Mouse (Mus musculus): ENCODE results near the gene Plp2. TPM values are rescaled to one million over a fixed set of nuclear protein-coding genes. Genes with fewer than 3 reads are reported as not detected.

The Plp2 gene
- polyA plus RNA-seq, 1 experiment from 2014 or later: 27.5 TPM

DNA sequence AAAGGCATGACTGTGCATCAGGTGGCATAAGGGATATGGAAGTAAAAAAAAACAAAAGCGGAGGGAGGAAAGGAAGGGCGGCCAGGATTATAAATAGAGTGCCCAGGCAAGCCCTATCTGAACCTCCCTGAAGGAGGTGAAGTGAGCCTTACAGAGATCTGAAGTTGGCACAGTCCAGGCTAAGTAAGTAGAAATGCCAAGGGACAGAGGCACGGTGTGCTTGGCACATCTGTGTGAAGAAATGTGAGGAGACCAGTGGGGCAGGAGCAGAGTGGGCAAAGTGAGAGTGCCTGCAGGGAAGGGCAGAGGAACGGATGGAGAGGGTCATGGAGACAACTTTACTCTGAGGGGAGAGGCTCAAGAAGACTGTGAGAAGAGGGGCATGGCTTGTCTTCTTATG is 10.1 kb downstream of the Plp2 start:
- H3K27ac ChIP-seq (replicated peaks): no peak overlapping the region
- no peak overlapping the region for H3K4me3 ChIP-seq (replicated peaks)
- H3K9ac ChIP-seq: no peak overlapping the region
- ATAC-seq (ENCODE audit: insufficient read depth): no peak
- WGBS (ENCODE audit: insufficient replicate concordance): 65% methylated on average over 4 of the region's 4 CpGs
- H3K27me3 ChIP-seq: no peaks in the 10 kb centered on the region
- no peaks in the 10 kb centered on the region for H3K9me3 ChIP-seq (replicated peaks)
- H3K4me1 ChIP-seq (replicated peaks): no peaks in the 10 kb centered on the region; the same call in 1 of the 2 replicates
- H3K4me2 ChIP-seq: no peak overlapping the region
- H3K36me3 ChIP-seq (replicated peaks): no peaks in the 10 kb centered on the region

- H3K27me3 ChIP-seq: no peaks in the 10 kb centered on the region
- no peak overlapping the region for H3K27ac ChIP-seq (replicated peaks)
- H3K36me3 ChIP-seq (replicated peaks): no peaks in the 10 kb centered on the region
- H3K9ac ChIP-seq: no peak overlapping the region
- WGBS (ENCODE audit: insufficient replicate concordance): 53% methylated on average over 11 of the region's 11 CpGs
- no peaks in the 10 kb centered on the region; the same call in 1 of the 2 replicates for H3K4me1 ChIP-seq (replicated peaks)
- peak overlapping the region; percentile 61 for H3K4me2 ChIP-seq
- ATAC-seq (ENCODE audit: insufficient read depth): no peak
- H3K9me3 ChIP-seq (replicated peaks): no peaks in the 10 kb centered on the region
- H3K4me3 ChIP-seq (replicated peaks): no peak overlapping the region
These were observed 12.2 kb downstream of the Plp2 start for GRCm38 (mm10) chrX:7658785-7659589.

- peak overlapping the region; percentile 55 for H3K4me3 ChIP-seq (replicated peaks)
- peak overlapping the region; percentile 61 for H3K4me2 ChIP-seq
- no peak overlapping the region for H3K27ac ChIP-seq (replicated peaks)
- H3K36me3 ChIP-seq (replicated peaks): no peaks in the 10 kb centered on the region
- 28% methylated on average over 15 of the region's 15 CpGs for WGBS (ENCODE audit: insufficient replicate concordance)
- no peaks in the 10 kb centered on the region for H3K27me3 ChIP-seq
- no peaks in the 10 kb centered on the region for H3K9me3 ChIP-seq (replicated peaks)
- H3K9ac ChIP-seq: no peak overlapping the region
- 0 out of 2 replicates have a peak, but pooled peaks have one; percentile 17 for ATAC-seq (ENCODE audit: insufficient read depth)
- no peaks in the 10 kb centered on the region; the same call in 1 of the 2 replicates for H3K4me1 ChIP-seq (replicated peaks)
These were observed 13.0 kb downstream of the Plp2 start for GRCm38 (mm10) chrX:7658031-7658784.

DNA sequence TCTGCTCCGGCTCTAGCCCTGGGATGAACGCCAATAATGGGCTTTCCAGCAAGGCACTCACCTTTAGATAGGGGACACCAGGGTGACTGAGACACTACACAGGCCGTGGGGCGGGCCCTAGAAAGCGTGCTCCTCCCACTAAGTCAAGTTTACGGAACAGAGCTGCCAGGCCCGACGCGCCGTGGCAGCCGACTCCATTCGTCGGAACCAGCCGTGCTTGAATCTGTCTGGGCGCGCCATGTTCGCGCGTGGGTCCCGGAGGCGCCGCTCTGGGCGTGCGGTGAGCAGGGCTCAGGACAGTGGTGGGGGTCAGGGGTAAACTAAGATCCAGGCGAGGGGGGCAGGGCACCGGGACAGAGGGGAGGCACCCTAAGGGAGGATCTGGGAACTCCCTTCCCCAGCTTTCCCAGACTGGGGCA is 14.0 kb downstream of the Plp2 start, which contains the start of gene Prickle3:
TSS of gene Prickle3 (plus strand) at position 40 of the 419 bp plus-strand sequence.
- Histone ChIP-seq H3K27ac (replicated peaks) (peak within 1 kb of the TSS; percentile 64; the same call in 1 of the 2 replicates), H3K9me3 (replicated peaks) (no peaks in the 10 kb centered on the region), H3K4me3 (replicated peaks) (peak within 1 kb of the TSS; percentile 55), H3K36me3 (replicated peaks) (no peaks in the 10 kb centered on the region), H3K4me1 (replicated peaks) (no peaks in the 10 kb centered on the region; the same call in 1 of the 2 replicates), H3K27me3 (no peaks in the 10 kb centered on the region), H3K9ac (peak within 1 kb of the TSS; percentile 35; the same call in 1 of the 2 replicates), H3K4me2 (peak within 1 kb of the TSS; percentile 61)
- peak; percentile 67 for ATAC-seq (ENCODE audit: insufficient read depth)
- 17% methylated on average over 26 of the region's 26 CpGs for WGBS (ENCODE audit: insufficient replicate concordance)

GRCm38 (mm10) chrX:7648671-7649304 is 22.4 kb downstream of the Plp2 start:
- Histone ChIP-seq H3K27ac (replicated peaks) (peak overlapping the region; percentile 95), H3K4me3 (replicated peaks) (peak overlapping the region; percentile 59), H3K9me3 (replicated peaks) (no peaks in the 10 kb centered on the region), H3K27me3 (peaks cover 8% of the 10 kb centered on the region; the same call in 1 of the 2 replicates), H3K4me2 (peak overlapping the region; percentile 72), H3K36me3 (replicated peaks) (no peaks in the 10 kb centered on the region), H3K9ac (peak overlapping the region; percentile 65), H3K4me1 (replicated peaks) (peaks cover 15% of the 10 kb centered on the region)
- peak; percentile 98 for ATAC-seq (ENCODE audit: insufficient read depth)
- 15% methylated on average over 25 of the region's 25 CpGs for WGBS (ENCODE audit: insufficient replicate concordance)

DNA sequence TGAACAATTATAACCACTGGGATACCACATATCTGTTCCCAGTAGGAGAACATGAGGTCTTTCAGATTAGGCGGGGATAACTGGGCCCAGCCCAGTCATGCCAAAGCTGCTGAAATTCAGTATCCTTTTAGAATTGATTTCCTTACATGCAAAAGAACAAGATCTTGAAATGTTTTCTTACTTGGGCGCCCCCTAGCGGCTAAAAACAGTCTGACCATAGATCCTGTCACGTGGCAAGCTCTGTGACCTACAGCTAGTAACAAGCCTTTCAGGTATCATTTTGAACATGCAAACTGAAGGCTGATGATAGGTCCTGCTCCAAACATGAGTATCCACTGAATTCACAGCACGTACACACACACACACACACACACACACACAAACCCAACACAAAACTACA is 25.8 kb downstream of the Plp2 start:
- Histone ChIP-seq H3K4me1 (replicated peaks) (peaks cover 15% of the 10 kb centered on the region), H3K36me3 (replicated peaks) (no peaks in the 10 kb centered on the region), H3K4me3 (replicated peaks) (no peak overlapping the region), H3K9ac (no peak overlapping the region), H3K27me3 (peaks cover 30% of the 10 kb centered on the region), H3K4me2 (no peak overlapping the region), H3K27ac (replicated peaks) (no peak overlapping the region), H3K9me3 (replicated peaks) (no peaks in the 10 kb centered on the region)
- no peak for ATAC-seq (ENCODE audit: insufficient read depth)
- WGBS (ENCODE audit: insufficient replicate concordance): 8% methylated on average over 5 of the region's 5 CpGs

GRCm38 (mm10) chrX:7640785-7641184 is 30.4 kb downstream of the Plp2 start:
- peaks cover 46% of the 10 kb centered on the region for H3K27me3 ChIP-seq
- 38% methylated on average over 12 of the region's 12 CpGs for WGBS (ENCODE audit: insufficient replicate concordance)
- no peak overlapping the region; the same call in 1 of the 2 replicates for H3K4me2 ChIP-seq
- H3K27ac ChIP-seq (replicated peaks): no peak overlapping the region
- no peak for ATAC-seq (ENCODE audit: insufficient read depth)
- no peaks in the 10 kb centered on the region for H3K36me3 ChIP-seq (replicated peaks)
- no peak overlapping the region for H3K4me3 ChIP-seq (replicated peaks)
- H3K4me1 ChIP-seq (replicated peaks): peaks cover 8% of the 10 kb centered on the region; the same call in 1 of the 2 replicates
- H3K9ac ChIP-seq: no peak overlapping the region
- H3K9me3 ChIP-seq (replicated peaks): no peaks in the 10 kb centered on the region

- Histone ChIP-seq H3K4me2 (no peak overlapping the region), H3K36me3 (replicated peaks) (no peaks in the 10 kb centered on the region), H3K4me1 (replicated peaks) (peaks cover 8% of the 10 kb centered on the region; the same call in 1 of the 2 replicates), H3K27ac (replicated peaks) (no peak overlapping the region), H3K27me3 (peaks cover 46% of the 10 kb centered on the region), H3K9ac (no peak overlapping the region), H3K9me3 (replicated peaks) (no peaks in the 10 kb centered on the region), H3K4me3 (replicated peaks) (no peak overlapping the region)
- ATAC-seq (ENCODE audit: insufficient read depth): no peak
- 25% methylated on average over 13 of the region's 13 CpGs for WGBS (ENCODE audit: insufficient replicate concordance)
These were observed 31.5 kb downstream of the Plp2 start for GRCm38 (mm10) chrX:7639536-7640325.

- no peak within 1 kb of the TSS for H3K9ac ChIP-seq
- H3K4me1 ChIP-seq (replicated peaks): peaks cover 8% of the 10 kb centered on the region; the same call in 1 of the 2 replicates
- peak; percentile 79 for ATAC-seq (ENCODE audit: insufficient read depth)
- 16% methylated on average over 38 of the region's 42 CpGs for WGBS (ENCODE audit: insufficient replicate concordance)
- H3K27ac ChIP-seq (replicated peaks): no peak within 1 kb of the TSS
- H3K36me3 ChIP-seq (replicated peaks): no peaks in the 10 kb centered on the region
- H3K9me3 ChIP-seq (replicated peaks): no peaks in the 10 kb centered on the region
- H3K4me3 ChIP-seq (replicated peaks): peak within 1 kb of the TSS; percentile 32
- H3K4me2 ChIP-seq: peak within 1 kb of the TSS; percentile 67
- peaks cover 37% of the 10 kb centered on the region for H3K27me3 ChIP-seq
These were observed 32.6 kb downstream of the Plp2 start, which contains the start of gene Syp for GRCm38 (mm10) chrX:7638401-7639091. Gene Syp (plus strand): TSS chrX:7638471.

- Histone ChIP-seq H3K9me3 (replicated peaks) (no peaks in the 10 kb centered on the region), H3K4me2 (no peak overlapping the region), H3K9ac (no peak overlapping the region), H3K36me3 (replicated peaks) (no peaks in the 10 kb centered on the region), H3K27me3 (peaks cover 15% of the 10 kb centered on the region), H3K4me3 (replicated peaks) (no peak overlapping the region), H3K27ac (replicated peaks) (no peak overlapping the region), H3K4me1 (replicated peaks) (peaks cover 8% of the 10 kb centered on the region; the same call in 1 of the 2 replicates)
- no peak for ATAC-seq (ENCODE audit: insufficient read depth)
- WGBS (ENCODE audit: insufficient replicate concordance): 18% methylated on average over 3 of the region's 3 CpGs
These were observed 36.1 kb downstream of the Plp2 start for GRCm38 (mm10) chrX:7635101-7635500.
